Mouse (Mus musculus): ENCODE measurements around the gene Cenpv. TPM values are rescaled to one million over a fixed set of nuclear protein-coding genes. Genes with fewer than 3 reads are reported as not detected.
"Not testable (repeated sequence)": the region's sequence is repeated elsewhere in the genome, so short reads cannot be mapped to it uniquely, and the experiment has no call there.

The Cenpv gene
- polyA plus RNA-seq, 1 experiment = 7.3 TPM

- no peaks in the 10 kb centered on the region for H3K4me1 ChIP-seq (ENCODE audit: control insufficient read depth, insufficient read depth, low read length)
- TF ChIP-seq POLR2A (IDR thresholded peaks at IDR 0.05; ENCODE audit: low read depth, low read length) (no peak), CTCF (IDR thresholded peaks at IDR 0.05; ENCODE audit: borderline replicate concordance, insufficient read depth, low read length) (no peak)
- no peak overlapping the region for H3K4me3 ChIP-seq (ENCODE audit: insufficient read depth, low read length)
- H3K27ac ChIP-seq (ENCODE audit: insufficient read depth, low read length) = no peak overlapping the region
Measured at GRCm38 (mm10) chr11:62511444-62512202, 27.4 kb downstream of the Cenpv start.

DNA sequence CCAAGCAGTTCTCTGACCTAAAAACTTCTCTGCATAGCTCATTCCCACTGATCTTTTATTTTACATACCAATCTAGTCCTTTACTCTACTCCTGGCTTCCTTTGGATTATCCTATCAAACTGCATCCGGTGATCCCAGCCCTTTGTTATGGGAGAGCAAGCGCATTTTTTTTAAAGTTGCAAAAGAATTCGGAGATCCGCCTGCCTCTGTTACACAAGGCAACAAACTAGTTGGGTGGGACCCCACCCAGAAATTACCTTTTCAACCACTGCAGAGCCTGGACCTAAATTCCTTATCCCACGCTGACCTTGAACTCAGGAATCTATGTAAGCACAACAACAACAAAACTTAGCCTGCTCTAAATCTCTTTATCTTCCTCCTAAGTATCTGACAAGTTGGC, 28.1 kb downstream of the Cenpv start:
- TF ChIP-seq POLR2A (IDR thresholded peaks at IDR 0.05; ENCODE audit: low read depth, low read length) = no peak
- no peak for TF ChIP-seq CTCF (IDR thresholded peaks at IDR 0.05; ENCODE audit: borderline replicate concordance, insufficient read depth, low read length)
- Histone ChIP-seq H3K27ac (ENCODE audit: insufficient read depth, low read length) (no peak overlapping the region), H3K4me1 (ENCODE audit: control insufficient read depth, insufficient read depth, low read length) (no peaks in the 10 kb centered on the region), H3K4me3 (ENCODE audit: insufficient read depth, low read length) (no peak overlapping the region)

GRCm38 (mm10) chr11:62509571-62509970, 29.5 kb downstream of the Cenpv start:
- Histone ChIP-seq H3K4me3 (ENCODE audit: insufficient read depth, low read length) (no peak overlapping the region), H3K27ac (ENCODE audit: insufficient read depth, low read length) (no peak overlapping the region), H3K4me1 (ENCODE audit: control insufficient read depth, insufficient read depth, low read length) (no peaks in the 10 kb centered on the region)
- no peak for TF ChIP-seq POLR2A (IDR thresholded peaks at IDR 0.05; ENCODE audit: low read depth, low read length)
- TF ChIP-seq CTCF (IDR thresholded peaks at IDR 0.05; ENCODE audit: borderline replicate concordance, insufficient read depth, low read length) = no peak

DNA sequence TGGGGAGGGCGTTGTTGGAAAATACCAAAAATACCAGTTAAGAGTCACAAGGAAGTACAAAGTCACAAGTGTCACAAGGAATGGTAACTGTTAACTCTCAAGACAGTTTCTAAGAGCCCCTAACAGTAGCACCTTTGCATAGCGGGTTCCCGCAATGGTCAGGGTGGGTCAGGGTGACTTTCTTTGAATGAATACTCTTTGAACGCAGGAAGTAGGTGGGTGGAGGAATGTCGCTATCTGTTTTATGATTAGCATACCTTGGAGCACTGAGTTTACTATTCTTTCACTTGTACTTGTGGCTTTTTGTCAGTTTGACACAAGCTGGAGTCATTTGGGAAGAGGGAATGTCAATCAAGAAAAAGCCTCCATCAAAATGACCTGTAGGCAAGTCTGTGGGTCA, 30.2 kb downstream of the Cenpv start:
- H3K27ac ChIP-seq (ENCODE audit: insufficient read depth, low read length); H3K4me1 ChIP-seq (ENCODE audit: control insufficient read depth, insufficient read depth, low read length); H3K4me3 ChIP-seq (ENCODE audit: insufficient read depth, low read length): not testable (repeated sequence)

- not testable (repeated sequence) for H3K4me1 ChIP-seq (ENCODE audit: control insufficient read depth, insufficient read depth, low read length); H3K27ac ChIP-seq (ENCODE audit: insufficient read depth, low read length); H3K4me3 ChIP-seq (ENCODE audit: insufficient read depth, low read length)
Measured at GRCm38 (mm10) chr11:62508365-62508764, 30.7 kb downstream of the Cenpv start.

- no peak overlapping the region for H3K27ac ChIP-seq (ENCODE audit: insufficient read depth, low read length)
- H3K4me3 ChIP-seq (ENCODE audit: insufficient read depth, low read length) = no peak overlapping the region
- TF ChIP-seq POLR2A (IDR thresholded peaks at IDR 0.05; ENCODE audit: low read depth, low read length) = no peak
- TF ChIP-seq CTCF (IDR thresholded peaks at IDR 0.05; ENCODE audit: borderline replicate concordance, insufficient read depth, low read length) = no peak
- H3K4me1 ChIP-seq (ENCODE audit: control insufficient read depth, insufficient read depth, low read length) = no peaks in the 10 kb centered on the region
Measured at GRCm38 (mm10) chr11:62507683-62508082, 31.4 kb downstream of the Cenpv start.

DNA sequence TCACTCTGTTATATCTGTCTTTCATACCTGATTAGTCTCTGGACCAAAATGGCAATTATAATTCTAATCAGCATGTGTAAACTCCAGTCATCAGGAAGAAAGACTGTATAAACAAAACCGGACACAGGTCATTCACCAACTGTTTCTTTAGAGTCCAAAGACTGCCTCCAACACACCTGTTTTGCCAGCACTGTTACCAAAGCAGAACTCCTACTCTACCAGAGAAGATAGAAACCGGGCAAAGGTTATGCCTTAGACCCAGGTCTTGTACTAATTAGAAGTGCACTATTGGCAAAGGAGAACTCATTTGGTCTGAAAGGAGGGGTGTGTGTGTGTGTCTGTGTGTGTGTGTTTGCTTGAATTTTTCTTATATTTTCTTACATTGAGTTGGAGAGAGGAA, 38.5 kb downstream of the Cenpv start:
- TF ChIP-seq CTCF (IDR thresholded peaks at IDR 0.05; ENCODE audit: borderline replicate concordance, insufficient read depth, low read length) (no peak), POLR2A (IDR thresholded peaks at IDR 0.05; ENCODE audit: low read depth, low read length) (no peak)
- Histone ChIP-seq H3K4me3 (ENCODE audit: insufficient read depth, low read length) (no peak overlapping the region), H3K27ac (ENCODE audit: insufficient read depth, low read length) (no peak overlapping the region), H3K4me1 (ENCODE audit: control insufficient read depth, insufficient read depth, low read length) (peaks cover 1% of the 10 kb centered on the region; the same call in 1 of the 2 replicates)

DNA sequence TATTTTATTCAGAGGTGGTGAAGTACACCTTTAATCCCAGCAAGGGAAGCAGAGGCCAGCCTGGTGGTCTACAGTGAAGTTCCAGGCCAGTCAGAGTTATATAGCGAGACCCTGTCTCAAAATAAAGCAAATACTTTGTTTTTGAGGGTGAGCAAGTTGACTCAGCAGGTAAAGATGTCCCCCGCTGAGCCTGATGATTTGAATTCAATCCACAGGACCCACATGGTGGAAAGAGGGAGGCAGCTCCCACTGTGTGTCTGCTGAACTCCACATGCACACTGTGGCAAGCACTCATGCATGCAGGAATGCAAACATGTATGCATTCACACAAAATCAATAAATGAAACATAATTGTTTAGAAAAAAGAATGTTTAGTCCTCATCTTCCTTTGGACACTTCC, 40.3 kb downstream of the Cenpv start:
- Histone ChIP-seq H3K4me3 (ENCODE audit: insufficient read depth, low read length) (no peak overlapping the region), H3K27ac (ENCODE audit: insufficient read depth, low read length) (no peak overlapping the region), H3K4me1 (ENCODE audit: control insufficient read depth, insufficient read depth, low read length) (peaks cover 9% of the 10 kb centered on the region)
- no peak for TF ChIP-seq CTCF (IDR thresholded peaks at IDR 0.05; ENCODE audit: borderline replicate concordance, insufficient read depth, low read length)
- no peak for TF ChIP-seq POLR2A (IDR thresholded peaks at IDR 0.05; ENCODE audit: low read depth, low read length)

DNA sequence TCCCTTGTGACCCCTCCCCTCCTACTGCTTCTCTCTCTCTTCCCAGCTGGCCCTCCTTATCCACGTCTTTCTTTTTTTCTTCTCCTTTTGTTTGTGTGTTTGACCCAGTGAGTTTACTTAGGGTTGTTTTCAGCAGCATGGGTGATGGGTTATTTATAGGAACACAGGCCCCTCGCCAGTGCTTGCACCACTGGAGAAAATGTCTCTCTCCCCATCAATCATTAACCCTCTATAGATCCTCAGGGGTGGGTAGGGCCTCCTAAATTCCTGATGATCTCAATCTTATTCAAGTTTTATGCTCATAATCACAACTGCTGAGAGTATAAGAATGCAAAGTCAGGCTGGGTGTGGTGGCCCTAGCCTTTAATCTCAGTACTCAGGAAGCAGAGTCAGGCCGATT, 41.9 kb downstream of the Cenpv start:
- TF ChIP-seq CTCF (IDR thresholded peaks at IDR 0.05; ENCODE audit: borderline replicate concordance, insufficient read depth, low read length) (no peak), POLR2A (IDR thresholded peaks at IDR 0.05; ENCODE audit: low read depth, low read length) (no peak)
- H3K4me1 ChIP-seq (ENCODE audit: control insufficient read depth, insufficient read depth, low read length) = peaks cover 9% of the 10 kb centered on the region
- no peak overlapping the region for H3K4me3 ChIP-seq (ENCODE audit: insufficient read depth, low read length)
- peak overlapping the region; percentile 20; the same call in 1 of the 2 replicates for H3K27ac ChIP-seq (ENCODE audit: insufficient read depth, low read length)

GRCm38 (mm10) chr11:62496151-62496715, 42.8 kb downstream of the Cenpv start:
- Histone ChIP-seq H3K4me3 (ENCODE audit: insufficient read depth, low read length) (no peak overlapping the region), H3K4me1 (ENCODE audit: control insufficient read depth, insufficient read depth, low read length) (peaks cover 9% of the 10 kb centered on the region), H3K27ac (ENCODE audit: insufficient read depth, low read length) (0 out of 2 replicates have a peak overlapping the region, but pooled peaks have one; percentile 72)
- TF ChIP-seq POLR2A (IDR thresholded peaks at IDR 0.05; ENCODE audit: low read depth, low read length) (no peak), CTCF (IDR thresholded peaks at IDR 0.05; ENCODE audit: borderline replicate concordance, insufficient read depth, low read length) (no peak)
